Mouse (Mus musculus) left cerebral cortex, postnatal 36 days (tissue): Measurements from ENCODE around the gene Nfya. TPM values are rescaled to one million over a fixed set of nuclear protein-coding genes. Genes with fewer than 3 reads are reported as not detected.
A peak's percentile ranks its signal among the peaks of the same experiment; 100 is the strongest.
"Not testable (repeated sequence)": the region's sequence is repeated elsewhere in the genome, so short reads cannot be mapped to it uniquely, and the experiment has no call there.

Experiments used
- DNase-seq, 2 experiments: peaks; one replicate each; pipeline ENCODE4 v3.0.0; 2021 to 2022; ENCODE audit warnings: low spot score in 2 of 2, mixed read lengths in 1 of 2
- intact Hi-C: fragments of 180-260 bp; cut with DNase I; formaldehyde crosslinking; loops from one replicate; pipeline ENCODE4 v1.15.1; 2025
- total RNA-seq, 2 experiments: library from RNA; stranded (reverse); gene quantifications; 2 replicates each; pipeline ENCODE4 v1.2.3; 2021

Nfya gene
- total RNA-seq, 2 experiments from 2014 or later: 25.4 to 27.9 TPM

DNA sequence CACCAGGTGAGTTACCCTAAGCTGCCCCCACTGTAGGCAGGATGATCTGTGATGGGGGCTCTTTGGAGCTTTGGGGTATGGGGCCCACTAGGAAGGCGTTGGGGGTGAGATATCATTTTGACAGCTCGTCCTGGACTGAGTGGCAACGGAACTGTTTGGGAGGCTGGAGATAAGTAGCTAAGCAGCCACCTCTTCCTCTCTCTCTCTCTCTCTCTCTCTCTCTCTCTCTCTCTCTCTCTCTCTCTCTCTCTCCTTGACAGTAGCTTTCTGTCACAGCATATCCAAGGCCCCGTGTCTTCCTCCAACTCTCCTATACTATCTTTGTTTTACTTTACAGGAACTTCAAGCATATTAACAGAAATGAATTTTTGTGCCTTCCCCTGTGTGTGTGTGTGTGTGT, 49.2 kb downstream of the Nfya start:
- intact Hi-C loops: no loop called here
- no peak for DNase-seq

DNA sequence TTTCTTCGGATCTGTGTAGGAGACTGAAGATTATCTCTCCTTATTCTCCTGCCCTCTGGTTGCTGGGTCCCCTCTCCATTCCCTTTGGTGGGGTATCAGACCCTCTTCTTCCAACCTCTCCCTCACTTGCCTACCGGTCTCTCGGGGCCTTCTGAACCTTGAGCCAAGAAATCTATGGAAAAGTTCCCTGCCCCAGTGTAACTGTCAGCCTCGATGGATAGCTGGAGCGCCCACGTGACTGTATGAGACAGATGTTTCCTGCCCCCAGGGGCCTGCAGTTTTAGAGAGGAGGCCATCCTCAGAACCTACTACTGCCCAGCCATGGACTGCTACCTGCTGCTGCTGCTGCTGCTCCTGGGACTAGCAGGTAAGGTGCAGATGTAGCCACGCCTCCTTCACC, 50.1 kb downstream of the Nfya start, which contains the start of gene Treml1:
Gene Treml1, plus strand, starts transcription at position 301 of the 400 bp plus-strand sequence.
- intact Hi-C loops: no loop called here
- no peak for DNase-seq

DNA sequence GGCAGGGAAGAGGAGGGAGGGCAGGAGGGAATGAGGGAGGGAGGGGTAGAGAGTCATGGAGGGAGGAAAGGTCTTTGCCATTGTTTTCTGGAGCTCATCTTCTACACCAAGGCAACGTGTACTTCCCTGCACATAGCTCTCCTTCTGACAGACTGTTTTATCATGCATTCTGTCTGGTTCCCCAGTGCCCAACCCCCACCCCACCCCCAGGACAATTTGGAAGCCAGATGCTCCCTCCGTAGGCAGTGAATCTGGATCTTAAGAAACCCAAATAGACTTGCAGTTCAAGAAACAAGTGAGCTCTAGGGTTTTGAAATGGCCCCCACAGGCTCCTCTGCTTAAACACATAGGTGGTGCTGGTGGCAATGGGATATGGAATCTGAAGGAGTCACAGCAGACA, 51.8 kb downstream of the Nfya start:
- no peak for DNase-seq
- intact Hi-C loops: no loop called here

DNA sequence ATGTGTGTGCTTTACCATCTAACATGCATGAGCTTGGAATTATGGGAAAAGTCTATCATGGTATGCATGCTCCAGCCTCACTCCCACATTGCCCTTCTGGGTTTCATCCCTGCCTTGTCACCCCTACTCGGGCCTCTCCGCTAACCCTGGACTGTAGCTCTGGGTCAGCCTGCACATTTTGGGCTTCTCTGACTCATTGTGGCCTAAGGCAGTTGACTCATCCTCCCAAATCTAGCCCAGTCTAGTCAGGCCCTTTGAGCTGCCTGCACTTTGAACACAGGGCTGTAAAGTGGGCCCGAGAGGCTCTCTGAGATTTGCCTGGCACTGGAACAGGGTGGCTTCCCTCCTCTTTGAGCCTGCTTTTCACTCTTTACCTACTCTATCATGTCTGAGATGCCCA, 53.9 kb downstream of the Nfya start:
- intact Hi-C loops: no loop called here
- no peak for DNase-seq

DNA sequence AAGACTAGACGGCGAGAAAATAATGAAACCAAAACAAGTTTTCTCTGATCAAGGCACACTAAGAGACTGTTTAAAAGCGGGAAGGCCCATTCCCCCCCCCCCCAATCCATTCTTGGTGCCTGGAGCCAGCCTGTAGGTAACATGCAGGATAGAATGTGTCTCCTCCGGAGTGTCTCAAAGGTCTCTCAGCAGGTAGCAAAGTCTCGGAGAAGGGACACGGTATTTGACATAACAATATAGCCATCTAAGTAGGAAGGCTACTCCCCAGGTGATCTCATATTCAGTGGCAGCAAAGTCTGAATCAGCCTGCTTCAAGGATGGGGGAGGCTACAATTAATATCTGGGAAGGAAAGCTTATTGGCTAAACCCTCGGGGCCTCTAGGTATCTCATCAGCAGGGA, 56.7 kb downstream of the Nfya start:
- intact Hi-C loops, DNase-seq: not testable (repeated sequence)

DNA sequence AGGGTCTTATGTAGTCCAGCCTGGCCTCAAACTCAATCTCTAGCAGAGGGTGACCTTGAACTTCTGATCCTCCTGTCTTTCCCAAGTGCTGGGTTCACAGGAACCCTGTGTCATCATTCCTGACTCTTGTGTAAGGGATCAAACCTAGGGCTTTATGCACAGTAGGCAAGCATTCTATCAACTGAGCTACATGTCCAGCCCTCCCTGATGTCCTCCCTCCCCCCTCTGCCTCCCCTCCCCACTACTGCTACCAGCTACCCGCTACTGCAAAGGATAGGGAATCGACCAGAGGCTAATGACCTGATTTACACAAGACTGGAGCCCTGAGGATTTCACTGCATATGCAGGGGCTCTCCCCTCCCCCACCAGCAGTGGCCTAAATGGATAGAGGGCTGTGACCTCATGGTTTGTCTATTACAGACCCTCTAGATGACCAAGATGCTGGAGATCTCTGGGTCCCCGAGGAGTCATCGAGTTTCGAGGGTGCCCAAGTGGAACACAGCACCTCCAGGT, 59.0 kb downstream of the Nfya start:
- intact Hi-C loops: no loop called here
- DNase-seq: no peak

DNA sequence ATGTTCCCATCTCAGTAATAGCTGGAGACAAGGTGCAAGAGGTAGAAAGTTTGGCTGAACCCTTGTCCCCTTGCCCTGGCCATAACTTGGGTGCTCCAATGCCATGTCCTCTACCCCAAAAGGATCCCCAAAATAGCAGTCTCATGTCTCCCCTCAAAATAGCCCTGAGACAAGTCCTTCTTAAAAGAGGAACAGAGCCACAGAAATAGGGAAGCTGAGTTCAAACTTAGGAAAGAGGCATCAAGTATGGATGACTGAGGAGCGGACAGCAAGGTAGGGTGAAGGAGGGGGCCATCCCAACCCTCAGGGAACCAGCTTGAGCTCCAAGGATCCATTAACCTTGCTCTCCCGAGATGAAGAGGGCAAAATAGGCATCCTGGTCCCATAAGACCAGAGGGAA, 62.4 kb downstream of the Nfya start:
- intact Hi-C loops: no loop called here
- no peak for DNase-seq

DNA sequence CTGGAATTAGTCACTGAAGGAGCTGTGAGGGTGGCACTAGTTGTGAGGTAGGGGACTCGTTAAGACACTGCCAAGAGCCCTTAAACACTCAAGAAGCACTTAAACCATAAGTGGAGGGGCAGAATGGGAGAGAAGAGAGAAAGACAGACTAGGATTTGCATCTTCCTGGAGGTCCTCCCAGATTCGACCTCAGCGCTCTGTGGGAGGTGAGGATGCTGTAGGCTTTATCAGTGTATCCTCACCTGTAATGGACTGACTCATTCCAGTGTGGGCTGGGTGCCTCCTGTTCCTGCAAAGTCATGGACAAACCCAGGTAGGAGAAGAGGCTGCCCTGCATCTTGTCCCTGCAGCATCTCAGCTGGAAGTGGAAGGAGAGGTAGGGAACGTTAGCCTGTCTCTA, 62.9 kb downstream of the Nfya start:
- DNase-seq: peak in 1 of 2 experiments; percentile 43
- intact Hi-C loops: no loop called here

DNA sequence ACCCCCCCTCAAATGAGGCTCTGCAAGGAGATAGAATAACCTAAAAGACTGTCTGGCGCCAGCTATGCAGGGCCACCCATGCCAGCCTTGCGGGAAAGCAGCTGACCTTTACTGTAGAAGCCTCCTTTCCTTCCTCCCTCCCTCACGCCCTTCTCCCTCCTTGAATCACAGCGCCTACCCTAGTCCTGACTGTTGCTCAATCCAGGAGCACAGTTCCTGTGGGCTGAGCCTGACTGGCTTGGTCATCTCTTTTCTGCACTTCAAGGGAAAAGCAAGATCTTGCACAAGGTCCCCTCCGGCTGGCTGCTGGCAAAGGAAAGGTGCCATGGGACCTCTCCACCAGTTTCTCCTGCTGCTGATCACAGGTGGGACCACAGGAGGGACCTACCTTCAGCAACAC, 63.5 kb downstream of the Nfya start, which contains the start of gene Trem2:
Gene Trem2, plus strand, starts transcription at position 171 of the 400 bp plus-strand sequence.
- intact Hi-C loops: no loop called here
- DNase-seq: no peak

DNA sequence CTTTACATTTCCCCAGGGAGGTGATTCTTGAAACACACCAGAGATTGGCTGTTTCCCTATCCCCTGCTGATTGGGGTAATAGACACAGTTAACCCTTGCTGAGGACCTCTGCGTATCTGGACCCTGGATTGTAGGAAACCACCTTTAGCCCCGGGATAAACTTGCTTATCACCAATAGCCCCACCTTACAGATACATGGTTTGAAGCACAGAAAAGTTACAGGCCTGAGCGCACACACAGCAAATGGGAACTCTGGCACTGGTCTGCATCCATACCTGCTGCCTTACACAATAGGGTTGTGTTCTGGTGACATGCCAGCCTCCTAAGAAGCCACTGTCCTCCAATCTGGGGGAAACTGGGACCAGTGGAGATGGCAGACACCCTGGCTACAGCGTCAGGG, 63.9 kb downstream of the Nfya start:
- intact Hi-C loops: no loop called here
- no peak for DNase-seq

DNA sequence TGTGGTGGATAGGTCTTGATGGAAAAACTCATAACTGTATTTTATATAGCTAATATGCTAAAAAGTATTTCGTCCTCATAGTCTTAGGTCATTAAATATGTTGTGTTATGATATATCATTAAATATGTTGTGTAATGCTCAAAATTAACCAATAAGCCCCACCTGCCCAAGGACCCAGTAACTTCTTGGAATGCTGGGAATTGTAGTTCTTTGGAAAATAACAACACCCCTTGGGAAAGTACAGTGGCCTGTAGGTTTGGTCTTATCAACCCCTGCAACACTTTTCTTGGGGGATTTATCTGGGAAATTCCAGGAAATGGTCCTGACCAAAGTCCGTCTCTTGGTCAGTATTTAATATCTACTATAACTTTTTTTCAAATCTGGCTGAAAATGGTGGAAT, 66.6 kb downstream of the Nfya start:
- intact Hi-C loops: no loop called here
- no peak for DNase-seq

DNA sequence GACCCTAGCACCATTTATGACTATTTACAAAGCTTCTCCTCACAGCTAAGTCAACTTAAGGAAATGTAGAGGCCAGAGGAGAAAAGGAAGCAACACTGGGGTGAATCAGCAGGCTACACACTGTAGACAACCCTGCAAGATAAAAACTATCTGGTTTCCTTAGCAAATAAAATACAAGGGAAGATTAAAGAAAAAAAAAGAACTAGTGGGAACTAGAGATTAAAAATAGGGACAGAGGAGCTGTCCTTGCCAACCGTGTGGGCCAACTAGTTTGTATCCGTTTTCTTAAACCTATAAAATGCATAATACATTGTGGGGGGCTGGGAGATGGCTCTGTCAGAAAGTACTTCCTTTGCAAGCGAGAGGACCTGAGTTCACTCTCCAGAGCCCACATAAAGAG, 67.8 kb downstream of the Nfya start:
- intact Hi-C loops: no loop called here
- DNase-seq: no peak

DNA sequence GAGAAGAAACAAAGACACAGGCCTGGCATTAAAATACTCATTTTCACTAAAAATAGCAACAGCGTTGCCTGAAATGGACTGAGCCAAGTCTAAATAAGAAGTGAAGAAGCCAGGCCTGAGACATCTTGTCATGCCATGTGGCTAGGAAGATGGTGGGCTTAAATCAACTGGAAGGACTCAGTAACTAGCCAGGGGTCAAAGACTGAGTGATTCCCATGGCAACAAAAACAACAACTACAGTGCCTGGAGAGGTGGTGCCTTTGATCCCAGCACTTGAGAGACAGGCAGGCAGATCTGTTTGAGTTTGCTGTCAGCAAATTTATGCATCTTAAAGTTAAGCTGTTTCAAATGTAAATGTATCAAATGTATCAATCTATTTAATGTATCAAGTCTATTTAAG, 69.4 kb downstream of the Nfya start:
- intact Hi-C loops: no loop called here
- DNase-seq: no peak

Other genes with a start within 250 kb of the Nfya start
- not detected for gene A530064D06Rik, start 242.6 kb downstream of the Nfya start, total RNA-seq
- not detected for gene Trem1, start 177.1 kb downstream of the Nfya start, total RNA-seq
- under 1 TPM; 0.41 to 0.44 TPM for gene Trem3, start 162.1 kb downstream of the Nfya start, total RNA-seq
- gene Treml4, start 145.6 kb downstream of the Nfya start, total RNA-seq: not detected
- gene Treml2, start 110.4 kb downstream of the Nfya start, total RNA-seq: under 1 TPM; 0.54 to 0.64 TPM
- under 1 TPM in 1 of 2 experiments, not detected in 1; 0.07 TPM for gene B430306N03Rik, start 93.8 kb downstream of the Nfya start, total RNA-seq
- gene Trem2, start 63.5 kb downstream of the Nfya start, total RNA-seq: 10 to 100 TPM in 1 of 2 experiments, 1 to 10 TPM in 1; 7.8 to 13.0 TPM
- under 1 TPM; 0.54 to 0.82 TPM for gene Treml1, start 50.0 kb downstream of the Nfya start, total RNA-seq
- gene Oard1, start 108 bp upstream of the Nfya start, total RNA-seq: 10 to 100 TPM; 10.9 to 13.0 TPM
- not detected for gene Apobec2, start 23.0 kb upstream of the Nfya start, total RNA-seq
- gene Tspo2, start 41.6 kb upstream of the Nfya start, total RNA-seq: not detected
- gene Unc5cl, start 45.0 kb upstream of the Nfya start, total RNA-seq: under 1 TPM; 0.34 to 0.59 TPM